Comparison of ENCODE assay signal across 24 mouse cellular contexts in genomic region chr19:24792876-24793275, GRCm38 (mm10).
DNase-seq lines count a peak whose midpoint lies in the region; ATAC-seq lines count a peak whose summit lies in the region.
"Had no signal": no experiment of that assay in that cellular context is flagged by ENCODE, and none has a peak within 500 bp of the region (broad histone marks: within the 10 kb centered on the region; RNA-seq: fewer than 3 reads in every experiment).

No protein-coding gene starts in this region.

- H3K4me1 ChIP-seq in heart, embryonic 16.5 days (ENCODE audit: control insufficient read depth, insufficient read depth, low read length), result peaks cover 20% of the 10 kb centered on the region
- H3K4me1 ChIP-seq in heart, embryonic 12.5 days (replicated peaks), result peaks cover 45% of the 10 kb centered on the region
- H3K4me1 ChIP-seq: embryonic facial prominence, embryonic 12.5 days; forebrain, embryonic 15.5 days; limb, embryonic 13.5 days had no signal

- no peak overlapping the region for H3K4me3 ChIP-seq in heart, embryonic 16.5 days (ENCODE audit: low read length)
- no peak overlapping the region for H3K4me3 ChIP-seq in heart, embryonic 12.5 days
- H3K4me3 ChIP-seq: embryonic facial prominence, embryonic 12.5 days; forebrain, embryonic 15.5 days; limb, embryonic 13.5 days had no signal

- ATAC-seq in heart, embryonic 16.5 days (replicated peaks; ENCODE audit: extremely low read depth, insufficient read depth, low FRiP score), result no peak
- no peak for ATAC-seq in heart, embryonic 12.5 days (ENCODE audit: insufficient number of reproducible peaks, low FRiP score)
- ATAC-seq: CD4-positive, CD25-positive, alpha-beta regulatory T cell, adult 4 months; forebrain, embryonic 15.5 days; intestine, postnatal 0 days; lung, postnatal 0 days had no signal

- intact Hi-C loops in heart, postnatal 36 days (cut with DNase I), result no loop called here

- no peaks in the 10 kb centered on the region for H3K36me3 ChIP-seq in heart, embryonic 16.5 days (ENCODE audit: control insufficient read depth, insufficient read depth)
- H3K36me3 ChIP-seq in heart, embryonic 12.5 days, result no peaks in the 10 kb centered on the region
- H3K36me3 ChIP-seq: embryonic facial prominence, embryonic 12.5 days; forebrain, embryonic 15.5 days; limb, embryonic 13.5 days had no signal

- no peak overlapping the region for H3K9ac ChIP-seq in heart, embryonic 16.5 days (ENCODE audit: low read length)
- no peak overlapping the region for H3K9ac ChIP-seq in heart, embryonic 12.5 days
- H3K9ac ChIP-seq: embryonic facial prominence, embryonic 12.5 days; forebrain, embryonic 15.5 days; hindbrain, embryonic 14.5 days; limb, embryonic 13.5 days had no signal

- H3K27ac ChIP-seq in heart, embryonic 16.5 days (ENCODE audit: low read length), result peak overlapping the region; percentile 37; the same call in 1 of the 2 replicates
- H3K27ac ChIP-seq in heart, embryonic 12.5 days (ENCODE audit: poor library complexity, severe bottlenecking), result no peak overlapping the region
- H3K27ac ChIP-seq: embryonic facial prominence, embryonic 12.5 days; forebrain, embryonic 15.5 days; hindbrain, embryonic 14.5 days; limb, embryonic 13.5 days had no signal

- no peak overlapping the region for H3K4me2 ChIP-seq in heart, embryonic 16.5 days (ENCODE audit: low read depth, low read length)
- no peak overlapping the region for H3K4me2 ChIP-seq in heart, embryonic 12.5 days
- H3K4me2 ChIP-seq: embryonic facial prominence, embryonic 12.5 days; forebrain, embryonic 15.5 days; hindbrain, embryonic 14.5 days; limb, embryonic 13.5 days had no signal

- no peaks in the 10 kb centered on the region for H3K27me3 ChIP-seq in heart, embryonic 16.5 days (ENCODE audit: control insufficient read depth, insufficient read depth, low read length)
- H3K27me3 ChIP-seq in heart, embryonic 12.5 days (replicated peaks), result no peaks in the 10 kb centered on the region
- H3K27me3 ChIP-seq: forebrain, embryonic 15.5 days had no signal

- H3K9me3 ChIP-seq in heart, embryonic 16.5 days (replicated peaks; ENCODE audit: control insufficient read depth, low read length), result no peaks in the 10 kb centered on the region
- H3K9me3 ChIP-seq in heart, embryonic 12.5 days (replicated peaks), result no peaks in the 10 kb centered on the region
- H3K9me3 ChIP-seq: embryonic facial prominence, embryonic 12.5 days; forebrain, embryonic 15.5 days; limb, embryonic 13.5 days had no signal

- 67% methylated on average over 5 of the region's 5 CpGs for WGBS in heart, embryonic 16.5 days
- 84% methylated on average over 5 of the region's 5 CpGs for WGBS in heart, embryonic 12.5 days

- peak; percentile 7 to 23 for DNase-seq in heart, adult 18-20 months
- no peak for DNase-seq in heart, postnatal 36 days
- DNase-seq in lung, postnatal 36 days, result peak; percentile 0
- DNase-seq in lung, postnatal 10 days, result no peak
- no peak for DNase-seq in thymus, postnatal 25 days
- DNase-seq: adrenal gland, postnatal 14 days; cerebellum, adult 11 months; cerebellum, adult 9-10 months; cerebellum, postnatal 36 days; gastrocnemius, postnatal 10 days; kidney, postnatal 4 days; lung, adult 18-20 months; midbrain, embryonic 14.5 days; retina, postnatal 1 day; right cerebral cortex, postnatal 14 days had no signal

Comparison
In these comparisons a context has a peak if more than half of its experiments do, and no peak if none do; other contexts are left out.
1. DNase-seq: peak in heart, adult 18-20 months (2 of 2) and lung, postnatal 36 days (single experiment); none in heart, postnatal 36 days (0 of 2), lung, postnatal 10 days (single experiment) and thymus, postnatal 25 days (single experiment).